Mouse (Mus musculus) brown adipose tissue, adult 24 weeks (tissue): ENCODE measurements around the gene Ak5. TPM values are rescaled to one million over a fixed set of nuclear protein-coding genes. Genes with fewer than 3 reads are reported as not detected.

ENCODE experiments used
- H3K27ac ChIP-seq: fragments of 200-500 bp; replicated peaks from 2 replicates; pipeline ENCODE4 v1.5.1; 2012; ENCODE audit warnings: low read depth, mild to moderate bottlenecking, low read length
- H3K4me1 ChIP-seq: fragments of 200-500 bp; 2 replicates; pipeline ENCODE4 v1.6.1; 2012; ENCODE audit warnings: low read length, mixed read lengths; ENCODE audit not compliant: control insufficient read depth, insufficient read depth, insufficient read length
- H3K4me3 ChIP-seq: fragments of 200-500 bp; 2 replicates; pipeline ENCODE4 v1.5.1; 2012; ENCODE audit warnings: low read depth, mild to moderate bottlenecking, low read length, moderate library complexity; ENCODE audit not compliant: insufficient read depth
- polyA plus RNA-seq: library from polyadenylated mRNA; stranded (reverse); fragments of >200 nt; gene quantifications from 2 replicates; pipeline ENCODE4 v1.2.4, GENCODE M21; 2012; ENCODE audit not compliant: missing spikeins, insufficient read depth, insufficient read length

The Ak5 gene
- polyA plus RNA-seq, 1 experiment: 0.44 TPM

- Histone ChIP-seq H3K4me1 (no peaks in the 10 kb centered on the region), H3K27ac (no peak overlapping the region), H3K4me3 (no peak overlapping the region)
Measured at GRCm38 (mm10) chr3:152523315-152523638, 144.9 kb downstream of the Ak5 start.

- Histone ChIP-seq H3K4me1 (no peaks in the 10 kb centered on the region), H3K4me3 (no peak overlapping the region), H3K27ac (no peak overlapping the region)
Measured at GRCm38 (mm10) chr3:152522634-152523314, 145.4 kb downstream of the Ak5 start.

GRCm38 (mm10) chr3:152521054-152521453 lies 147.1 kb downstream of the Ak5 start:
- Histone ChIP-seq H3K4me1 (no peaks in the 10 kb centered on the region), H3K27ac (no peak overlapping the region), H3K4me3 (no peak overlapping the region)

GRCm38 (mm10) chr3:152520074-152520473 lies 148.1 kb downstream of the Ak5 start:
- Histone ChIP-seq H3K27ac (no peak overlapping the region), H3K4me3 (no peak overlapping the region), H3K4me1 (no peaks in the 10 kb centered on the region)

DNA sequence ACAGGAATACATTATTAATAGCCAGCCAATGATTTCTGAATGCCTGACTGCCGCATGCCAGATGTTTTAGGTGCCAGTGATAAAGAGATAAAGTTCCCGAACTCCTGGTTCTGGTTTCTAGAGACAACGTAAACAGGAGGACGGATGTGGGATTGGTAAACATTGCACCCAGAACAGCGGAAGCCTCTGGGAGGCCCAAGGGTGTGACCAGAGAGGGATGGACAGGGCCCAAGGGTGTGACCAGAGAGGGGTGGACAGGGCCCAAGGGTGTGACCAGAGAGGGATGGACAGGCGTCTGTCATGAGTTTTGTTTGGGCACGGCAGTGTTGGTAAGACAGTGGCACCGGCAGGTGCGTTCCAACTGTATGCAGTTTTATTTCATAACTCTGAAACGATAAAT lies 148.6 kb downstream of the Ak5 start:
- Histone ChIP-seq H3K4me1 (no peaks in the 10 kb centered on the region), H3K27ac (no peak overlapping the region), H3K4me3 (no peak overlapping the region)

DNA sequence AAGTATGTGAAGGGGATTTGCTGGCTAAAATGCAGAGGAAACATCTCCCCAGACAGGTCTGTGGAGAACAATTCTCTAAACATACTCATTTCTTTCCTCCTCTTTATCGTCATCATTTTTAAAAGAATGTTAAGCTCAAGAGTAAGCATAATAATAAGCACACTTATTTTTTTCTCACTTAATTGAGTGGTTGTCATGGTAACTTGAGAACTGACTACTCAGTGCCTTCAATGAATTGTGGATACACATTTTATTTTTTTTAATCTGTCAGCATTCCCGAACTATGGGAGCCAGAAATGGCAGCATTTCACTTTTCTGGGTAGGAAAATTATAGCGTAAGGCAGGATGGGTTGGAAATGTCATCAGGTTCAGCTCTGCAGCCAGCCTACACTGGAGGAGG lies 151.6 kb downstream of the Ak5 start:
- H3K27ac ChIP-seq: no peak overlapping the region
- H3K4me1 ChIP-seq: no peaks in the 10 kb centered on the region; the same call in 1 of the 2 replicates
- no peak overlapping the region for H3K4me3 ChIP-seq

DNA sequence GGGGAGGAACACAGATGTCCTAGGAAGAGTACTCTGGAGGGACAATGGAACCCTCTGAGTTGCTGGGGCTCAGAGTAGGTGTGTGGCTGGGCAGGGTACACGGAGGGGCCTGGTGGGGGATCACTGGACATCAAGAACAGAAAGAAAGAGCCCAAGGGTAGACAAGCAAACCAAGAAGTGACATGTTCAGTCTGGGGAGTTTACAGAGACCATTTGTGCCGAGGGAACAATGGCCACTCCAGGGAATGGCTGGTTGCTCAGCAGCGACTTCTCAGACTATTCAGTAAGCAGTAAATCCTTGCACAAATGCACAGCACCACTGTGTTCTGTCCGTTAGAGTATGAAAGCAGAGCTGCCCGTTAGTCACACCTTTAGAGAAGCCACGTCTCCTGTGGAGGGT lies 152.2 kb downstream of the Ak5 start:
- Histone ChIP-seq H3K4me3 (no peak overlapping the region), H3K4me1 (no peaks in the 10 kb centered on the region; the same call in 1 of the 2 replicates), H3K27ac (no peak overlapping the region)

- Histone ChIP-seq H3K4me3 (no peak overlapping the region), H3K4me1 (no peaks in the 10 kb centered on the region; the same call in 1 of the 2 replicates), H3K27ac (no peak overlapping the region)
Measured at GRCm38 (mm10) chr3:152512517-152512916, 155.6 kb downstream of the Ak5 start.

DNA sequence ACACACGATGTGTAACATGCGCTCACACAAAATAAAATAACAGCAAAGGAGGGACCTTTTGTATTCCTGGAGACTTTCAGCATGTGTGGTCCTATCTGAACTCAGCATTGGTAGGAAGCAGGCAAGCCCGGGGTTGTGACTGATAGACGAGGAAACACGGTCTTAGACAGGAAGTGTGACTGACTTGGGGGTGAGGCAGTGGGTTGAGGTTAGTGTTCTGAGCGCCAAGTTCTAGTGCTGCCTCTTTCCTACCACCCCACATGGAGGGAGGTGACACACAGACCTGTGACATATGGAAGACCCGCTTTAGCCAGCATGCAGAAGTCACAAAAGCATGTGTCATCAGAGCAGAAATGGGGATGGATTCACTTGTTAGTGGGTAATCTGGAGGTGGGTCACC lies 158.9 kb downstream of the Ak5 start:
- Histone ChIP-seq H3K4me1 (no peaks in the 10 kb centered on the region; the same call in 1 of the 2 replicates), H3K27ac (no peak overlapping the region), H3K4me3 (no peak overlapping the region)

- no peak overlapping the region for H3K4me3 ChIP-seq
- H3K27ac ChIP-seq: no peak overlapping the region
- no peaks in the 10 kb centered on the region; the same call in 1 of the 2 replicates for H3K4me1 ChIP-seq
Measured at GRCm38 (mm10) chr3:152508419-152508993, 159.7 kb downstream of the Ak5 start.

- Histone ChIP-seq H3K4me1 (no peaks in the 10 kb centered on the region; the same call in 1 of the 2 replicates), H3K27ac (no peak overlapping the region), H3K4me3 (no peak overlapping the region)
Measured at GRCm38 (mm10) chr3:152507900-152508299, 160.3 kb downstream of the Ak5 start.

GRCm38 (mm10) chr3:152498968-152499696 lies 169.0 kb downstream of the Ak5 start:
- H3K4me3 ChIP-seq: no peak overlapping the region
- H3K27ac ChIP-seq: no peak overlapping the region
- no peaks in the 10 kb centered on the region for H3K4me1 ChIP-seq

DNA sequence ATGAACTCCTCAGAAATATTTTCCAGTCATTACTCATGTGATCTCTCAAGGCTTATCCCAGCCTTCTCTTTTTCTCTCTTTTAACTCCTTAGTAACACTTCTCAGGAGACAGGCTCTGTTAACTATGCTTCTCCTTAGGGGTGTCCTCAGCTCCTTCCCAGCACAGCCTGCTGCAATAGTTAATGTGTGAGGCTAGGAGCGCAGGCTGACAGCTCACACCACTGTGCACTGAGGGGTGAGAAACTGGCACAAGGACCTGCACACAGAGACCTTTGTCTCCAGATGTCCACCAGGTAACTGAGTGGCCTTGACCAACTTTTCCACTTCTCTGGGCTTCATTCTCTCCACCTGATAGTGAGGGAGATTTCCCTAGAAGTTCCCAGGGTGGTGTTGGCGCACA lies 170.3 kb downstream of the Ak5 start:
- Histone ChIP-seq H3K27ac (no peak overlapping the region), H3K4me3 (no peak overlapping the region), H3K4me1 (no peaks in the 10 kb centered on the region)

DNA sequence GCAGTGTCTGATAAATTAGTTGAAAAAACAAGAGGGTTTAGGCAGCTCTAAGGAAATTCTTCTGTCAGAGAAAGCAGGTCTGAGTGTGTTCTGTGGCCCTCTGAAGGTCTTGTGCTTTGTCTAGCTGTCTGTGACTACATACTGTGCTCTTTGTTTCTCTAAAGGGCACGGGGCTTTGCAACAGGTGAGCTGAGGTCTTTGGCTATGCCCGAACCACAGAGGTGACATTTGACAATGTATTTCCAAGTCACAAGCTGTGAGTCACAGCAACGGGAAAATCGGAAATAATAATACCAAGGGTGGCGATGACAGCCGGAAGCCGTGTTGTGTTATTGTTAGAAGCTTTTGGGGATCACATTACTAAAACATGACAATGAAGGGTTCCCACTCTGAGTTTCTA lies 171.1 kb downstream of the Ak5 start:
- Histone ChIP-seq H3K4me1 (no peaks in the 10 kb centered on the region), H3K27ac (no peak overlapping the region), H3K4me3 (no peak overlapping the region)

DNA sequence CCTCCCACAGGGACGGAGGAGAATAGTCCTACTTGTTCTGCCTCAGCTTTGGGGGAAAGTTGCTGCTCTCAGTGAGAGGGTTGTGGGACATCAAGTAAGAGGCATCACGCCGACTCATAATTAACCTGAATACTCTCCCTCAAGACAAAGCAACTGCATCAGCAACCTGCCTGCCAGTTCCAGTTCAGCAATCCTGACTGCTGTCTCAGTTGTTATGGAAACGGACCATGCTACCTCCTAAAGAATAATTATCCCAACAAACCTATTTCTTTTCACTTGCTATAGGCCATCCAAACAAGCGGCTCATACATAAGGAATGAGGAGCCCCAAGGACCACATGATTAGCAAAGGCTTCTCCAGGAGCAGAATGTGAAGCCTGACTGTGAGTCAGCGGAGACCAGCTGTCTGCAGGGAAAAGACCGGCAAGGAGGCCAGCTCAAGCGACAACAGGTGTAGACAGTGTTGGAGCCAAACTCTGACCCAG lies 172.7 kb downstream of the Ak5 start:
- Histone ChIP-seq H3K4me3 (no peak overlapping the region), H3K4me1 (no peaks in the 10 kb centered on the region), H3K27ac (no peak overlapping the region)
